Mouse (Mus musculus): ENCODE measurements around the gene Nprl2. TPM values are rescaled to one million over a fixed set of nuclear protein-coding genes. Genes with fewer than 3 reads are reported as not detected.

The Nprl2 gene
- total and polyA plus RNA-seq, 3 experiments, result 23.2 to 30.2 TPM; not detected in 1

GRCm38 (mm10) chr9:107526198-107527026 is 15.6 kb upstream of the Nprl2 start:
- Histone ChIP-seq H3K9ac (ENCODE audit: control insufficient read depth, low read depth, low read length, poor library complexity, severe bottlenecking) (no peak overlapping the region), H3K36me3 (ENCODE audit: control insufficient read depth in 1 of 2, insufficient read depth in 2 of 2, low read length in 2 of 2) (no peaks in the 10 kb centered on the region; a peak in 1 of 4 replicates), H3K79me2 (ENCODE audit: control insufficient read depth, insufficient read depth, low read length, poor library complexity) (no peaks in the 10 kb centered on the region), H3K27ac (ENCODE audit: control insufficient read depth, low read depth, low read length) (no peak overlapping the region), H3K4me3 (ENCODE audit: control insufficient read depth in 1 of 2, insufficient read depth in 1 of 2, low read depth in 2 of 2, low read length in 2 of 2) (no peak overlapping the region), H3K4me1 (ENCODE audit: control insufficient read depth in 1 of 2, insufficient read depth in 2 of 2, low read length in 2 of 2) (no peaks in the 10 kb centered on the region), H3K9me3 (replicated peaks; ENCODE audit: insufficient read depth, low read length) (no peaks in the 10 kb centered on the region), H3K27me3 (ENCODE audit: control insufficient read depth in 1 of 2, insufficient read depth in 2 of 2, low read length in 2 of 2) (no peaks in the 10 kb centered on the region)
- TF ChIP-seq ZKSCAN1 (IDR thresholded peaks at IDR 0.05; ENCODE audit: low read depth, low read length) (no peak), POLR2AphosphoS2 (IDR thresholded peaks at IDR 0.05; ENCODE audit: low read length) (no peak), RAD21 (IDR thresholded peaks at IDR 0.05; ENCODE audit: low read depth, low read length) (no peak), RCOR1 (IDR thresholded peaks at IDR 0.05; ENCODE audit: low read depth, low read length) (no peak), EP300 (IDR thresholded peaks at IDR 0.05; ENCODE audit: low read depth in 1 of 2, low read length in 2 of 2) (no peak), GATA1 (IDR thresholded peaks at IDR 0.05; ENCODE audit: low read depth, low read length) (no peak), MYB (IDR thresholded peaks at IDR 0.05; ENCODE audit: low read depth, low read length) (no peak), SMC3 (IDR thresholded peaks at IDR 0.05; ENCODE audit: low read depth, low read length) (no peak), ZMIZ1 (IDR thresholded peaks at IDR 0.05; ENCODE audit: low read depth, low read length) (no peak), CHD2 (IDR thresholded peaks at IDR 0.05; ENCODE audit: low read length) (no peak), MAZ (IDR thresholded peaks at IDR 0.05; ENCODE audit: low read depth, low read length) (no peak), NELFE (IDR thresholded peaks at IDR 0.05; ENCODE audit: low read depth, low read length) (no peak), SIN3A (IDR thresholded peaks at IDR 0.05; ENCODE audit: low read length) (no peak), UBTF (IDR thresholded peaks at IDR 0.05; ENCODE audit: borderline replicate concordance, insufficient read depth, low read depth, low read length) (no peak), KAT2A (conservative IDR thresholded peaks at IDR 0.05; ENCODE audit: low read depth, low read length) (no peak), NRF1 (IDR thresholded peaks at IDR 0.05; ENCODE audit: insufficient read depth, low read depth, low read length, poor library complexity, severe bottlenecking) (no peak), ZNF384 (IDR thresholded peaks at IDR 0.05; ENCODE audit: low read depth, low read length) (no peak)
- no peak for DNase-seq (ENCODE audit: low read depth, low spot score)

DNA sequence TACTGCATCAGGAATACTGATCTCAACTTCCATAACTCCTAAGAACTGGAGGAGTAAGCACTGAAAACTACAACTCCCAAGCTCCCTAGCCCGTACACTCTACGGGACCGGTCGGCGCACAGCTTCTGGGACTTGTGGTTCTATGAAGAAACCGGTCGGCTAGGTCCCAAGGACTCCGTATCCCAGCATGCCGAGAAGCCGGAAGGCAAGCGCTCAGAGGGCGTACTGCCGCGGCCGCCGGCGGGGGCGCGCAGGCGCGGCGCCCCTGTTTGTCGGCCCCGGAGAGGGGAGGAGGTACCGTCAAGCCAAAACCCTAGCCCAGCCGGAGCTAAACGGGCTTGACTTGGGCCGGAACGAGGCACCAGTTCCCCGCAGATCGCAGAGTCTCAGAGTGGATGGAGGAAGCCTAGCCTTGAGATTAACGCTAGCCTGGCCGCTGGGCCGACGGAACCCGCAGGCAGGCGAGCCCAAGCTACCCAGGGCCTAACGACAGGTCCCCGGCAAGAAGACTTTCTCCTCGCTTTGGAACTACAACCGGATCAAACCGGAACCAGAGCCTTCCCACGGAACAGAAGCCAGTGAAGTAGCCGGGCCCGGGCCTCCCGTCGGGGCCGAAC is 8.1 kb upstream of the Nprl2 start, which contains the start of gene Tmem115:
Tmem115 (plus strand) TSS at position 155 of the 617 bp plus-strand sequence.
- peak within 1 kb of the TSS; percentile 87 for H3K9ac ChIP-seq (ENCODE audit: control insufficient read depth, low read depth, low read length, poor library complexity, severe bottlenecking)
- H3K27ac ChIP-seq (ENCODE audit: control insufficient read depth, low read depth, low read length), result peak within 1 kb of the TSS; percentile 48
- H3K4me1 ChIP-seq (ENCODE audit: control insufficient read depth in 1 of 2, insufficient read depth in 2 of 2, low read length in 2 of 2), result peaks cover 0 to 20% of the 10 kb centered on the region in 2 experiments; a peak in 1 of 4 replicates
- H3K4me3 ChIP-seq (ENCODE audit: control insufficient read depth in 1 of 2, insufficient read depth in 1 of 2, low read depth in 2 of 2, low read length in 2 of 2), result peak within 1 kb of the TSS; percentile 78 to 87
- H3K36me3 ChIP-seq (ENCODE audit: control insufficient read depth in 1 of 2, insufficient read depth in 2 of 2, low read length in 2 of 2), result peaks cover 0 to 7% of the 10 kb centered on the region in 2 experiments; a peak in 2 of 4 replicates
- peak; percentile 96 for DNase-seq (ENCODE audit: low read depth, low spot score)
- peaks cover 40% of the 10 kb centered on the region for H3K79me2 ChIP-seq (ENCODE audit: control insufficient read depth, insufficient read depth, low read length, poor library complexity)
- TF ChIP-seq MYC (IDR thresholded peaks at IDR 0.05; ENCODE audit: low read depth, low read length), result peak; percentile 38; the same call in 1 of the 2 replicates
- TF ChIP-seq HCFC1 (IDR thresholded peaks at IDR 0.05; ENCODE audit: low read depth, low read length), result peak; percentile 100
- peak; percentile 98 for TF ChIP-seq ELF1 (IDR thresholded peaks at IDR 0.05; ENCODE audit: low read depth, low read length)
- peak; percentile 59 for TF ChIP-seq MXI1 (IDR thresholded peaks at IDR 0.05; ENCODE audit: low read depth, low read length)
- no peak for TF ChIP-seq TBP (IDR thresholded peaks at IDR 0.05; ENCODE audit: low read depth, low read length)
- peak in 1 of 2 experiments; percentile 79; a peak in 3 of 4 replicates for TF ChIP-seq POLR2A (IDR thresholded peaks at IDR 0.05; ENCODE audit: control insufficient read depth in 1 of 2, insufficient read depth in 1 of 2, low read depth in 1 of 2, low read length in 2 of 2, poor library complexity in 1 of 2)
- TF ChIP-seq TCF12 (IDR thresholded peaks at IDR 0.05; ENCODE audit: low read depth, low read length), result peak; percentile 60
- peak; percentile 74 for TF ChIP-seq NELFE (IDR thresholded peaks at IDR 0.05; ENCODE audit: low read depth, low read length)
- TF ChIP-seq ZNF384 (IDR thresholded peaks at IDR 0.05; ENCODE audit: low read depth, low read length), result no peak
- peak; percentile 85 for TF ChIP-seq MAZ (IDR thresholded peaks at IDR 0.05; ENCODE audit: low read depth, low read length)
- TF ChIP-seq UBTF (IDR thresholded peaks at IDR 0.05; ENCODE audit: borderline replicate concordance, insufficient read depth, low read depth, low read length), result peak; percentile 74; the same call in 1 of the 2 replicates
- peak; percentile 89 for TF ChIP-seq SIN3A (IDR thresholded peaks at IDR 0.05; ENCODE audit: low read length)
- TF ChIP-seq CHD2 (IDR thresholded peaks at IDR 0.05; ENCODE audit: low read length), result no peak
- TF ChIP-seq MAX (IDR thresholded peaks at IDR 0.05; ENCODE audit: low read length), result no peak
- TF ChIP-seq USF1 (IDR thresholded peaks at IDR 0.05; ENCODE audit: low read depth, low read length), result no peak
- TF ChIP-seq NRF1 (IDR thresholded peaks at IDR 0.05; ENCODE audit: insufficient read depth, low read depth, low read length, poor library complexity, severe bottlenecking), result peak; percentile 90
- peak; percentile 99 for TF ChIP-seq KAT2A (conservative IDR thresholded peaks at IDR 0.05; ENCODE audit: low read depth, low read length)
- H3K27me3 ChIP-seq (ENCODE audit: control insufficient read depth in 1 of 2, insufficient read depth in 2 of 2, low read length in 2 of 2), result no peaks in the 10 kb centered on the region
- H3K9me3 ChIP-seq (replicated peaks; ENCODE audit: insufficient read depth, low read length), result no peaks in the 10 kb centered on the region

All from MEL (cell line).